Mouse (Mus musculus) lung, postnatal 10 days (tissue): ENCODE measurements at regions not wholly inside any gene's neighbourhood (a gene's known extent, or its start where the extent isn't known, plus 50 kb on each side); places are given as distances from the start of the nearest gene placed in this dataset.

Source experiments
- DNase-seq: peaks from one replicate; pipeline ENCODE4 v3.0.0; 2021

DNA sequence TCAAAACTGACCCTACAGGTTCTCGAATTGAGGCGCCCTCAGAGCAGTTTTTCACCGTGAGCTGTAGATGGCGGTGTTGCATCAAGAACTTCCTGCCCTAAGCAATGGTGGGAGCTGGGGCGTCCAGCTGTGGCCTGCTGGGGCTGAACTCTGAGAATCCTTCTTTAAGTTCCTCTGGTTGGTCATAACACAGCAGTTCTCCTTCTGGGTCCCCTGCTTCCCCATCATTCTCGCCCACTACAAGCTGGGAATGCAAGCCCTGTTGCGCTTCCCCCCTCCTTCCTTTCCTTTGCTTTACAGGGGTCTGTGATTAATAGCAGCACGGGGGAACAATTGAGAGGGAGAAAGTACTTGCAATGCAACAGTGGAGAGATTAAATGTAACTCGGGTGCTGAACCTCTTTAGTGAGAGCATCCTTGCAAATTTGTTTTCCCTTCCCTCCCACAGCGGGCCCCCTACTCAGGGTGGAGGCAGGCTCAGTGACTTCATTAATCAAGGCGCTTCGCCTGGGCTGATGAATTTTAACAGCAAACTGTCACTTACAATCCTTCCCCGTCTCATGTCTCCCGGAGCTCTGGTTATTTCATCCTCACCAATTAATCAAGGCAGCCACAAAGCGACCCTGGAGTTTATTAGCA, 794.3 kb upstream of the Api5 start:
- DNase-seq, result peak; percentile 52

DNA sequence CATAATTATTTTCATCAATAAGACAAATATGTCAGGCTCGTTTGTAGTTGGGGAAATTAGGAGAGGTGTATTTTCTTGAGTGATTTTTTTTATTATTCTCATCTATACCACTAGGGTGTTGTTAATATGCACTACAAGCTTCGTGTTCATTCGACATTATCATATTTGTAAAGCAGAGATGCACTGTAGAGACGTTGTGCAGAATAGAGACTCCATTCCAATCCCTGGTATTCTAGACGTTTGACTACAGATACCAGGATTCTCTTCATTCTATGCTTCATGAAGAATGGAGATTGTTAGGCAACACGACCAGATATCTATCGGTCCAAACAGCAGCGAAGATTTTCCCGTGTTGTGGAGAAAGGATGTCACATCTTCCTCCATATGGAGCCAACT, 793.8 kb upstream of the Api5 start:
- DNase-seq, result no peak

DNA sequence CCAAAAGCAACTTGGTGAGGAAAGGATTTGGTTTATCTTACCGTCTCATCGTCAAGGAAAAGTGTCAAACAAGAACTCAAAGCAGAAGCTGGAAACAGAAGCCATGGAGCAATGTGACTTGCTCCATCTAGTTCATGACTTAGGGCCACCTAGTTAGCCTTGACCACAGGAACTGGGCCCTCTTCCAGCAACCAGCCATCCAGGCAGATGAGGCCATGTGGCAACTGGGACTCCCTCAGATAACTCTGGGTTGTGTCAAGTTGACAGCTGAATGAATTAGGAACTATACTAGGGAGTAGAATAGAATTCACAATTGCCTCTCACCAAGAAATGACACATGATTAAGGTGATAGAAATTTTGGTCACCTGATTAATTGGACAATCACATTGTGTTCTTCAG, 791.5 kb upstream of the Api5 start:
- DNase-seq, result peak; percentile 5

DNA sequence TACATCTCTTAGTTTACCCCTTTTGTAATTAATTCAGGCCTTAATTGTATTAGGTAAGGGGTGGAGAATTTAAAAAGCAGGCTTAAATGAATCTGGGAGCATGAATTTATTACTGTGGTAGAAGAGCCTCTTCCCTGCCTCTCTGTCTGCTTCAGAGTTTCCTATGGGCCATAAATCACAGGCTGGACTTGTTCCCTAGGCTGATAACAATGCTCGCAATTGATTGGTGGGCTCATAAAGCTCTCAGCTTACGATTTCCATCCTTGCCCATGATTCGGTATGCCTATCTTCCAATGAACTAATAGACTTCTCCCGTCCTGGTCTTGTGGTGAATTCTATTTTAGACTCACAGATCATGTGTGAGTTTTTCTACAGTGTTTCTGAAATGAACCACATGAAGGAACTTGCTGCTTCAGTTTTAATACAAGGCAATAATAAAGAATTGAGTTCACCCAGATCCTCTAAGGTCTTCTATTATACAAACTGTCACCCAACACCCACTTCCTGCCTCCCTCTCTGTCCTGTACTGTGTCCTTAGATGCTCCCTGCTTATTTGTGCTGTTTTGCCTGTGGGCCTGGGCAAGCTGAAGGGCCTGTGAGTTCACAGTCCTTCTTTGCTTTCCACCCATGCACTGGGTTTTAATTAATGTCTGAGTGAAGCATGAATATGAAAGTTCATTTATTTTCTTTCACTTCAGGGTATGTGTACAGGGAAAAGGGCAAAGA, 772.4 kb upstream of the Api5 start:
- peak; percentile 38 for DNase-seq
